Mouse (Mus musculus): ENCODE measurements around the gene Smyd1. TPM values are rescaled to one million over a fixed set of nuclear protein-coding genes. Genes with fewer than 3 reads are reported as not detected.
"Not testable (repeated sequence)": the region's sequence is repeated elsewhere in the genome, so short reads cannot be mapped to it uniquely, and the experiment has no call there.

Smyd1 gene
- polyA plus RNA-seq, 1 experiment, result 0.85 TPM

DNA sequence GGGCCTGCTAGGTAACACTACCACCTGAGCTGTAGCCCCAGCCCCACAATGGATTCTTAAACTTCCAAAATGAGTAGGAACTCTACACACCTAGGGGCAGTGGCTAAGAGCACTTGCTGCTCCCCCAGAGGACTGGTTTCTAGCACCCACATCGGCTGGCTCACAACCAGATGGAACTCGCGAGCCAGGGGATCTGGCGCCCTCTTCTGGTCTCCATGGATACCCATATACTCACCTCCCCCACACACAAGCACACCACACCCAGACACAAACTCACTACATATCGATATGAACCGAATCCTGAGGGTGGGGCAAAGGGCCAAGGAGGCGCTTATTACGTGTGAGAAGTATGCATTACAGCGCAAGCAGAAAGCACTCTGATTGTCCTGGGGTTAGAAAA is 26.0 kb upstream of the Smyd1 start:
- no peak for DNase-seq (ENCODE audit: low read depth)
- TF ChIP-seq CTCF (IDR thresholded peaks at IDR 0.05; ENCODE audit: borderline replicate concordance, extremely low read depth, insufficient read depth, insufficient read length), result no peak
- TF ChIP-seq POLR2A (IDR thresholded peaks at IDR 0.05; ENCODE audit: borderline replicate concordance, extremely low read depth, insufficient read depth, insufficient read length, poor library complexity, severe bottlenecking), result no peak

DNA sequence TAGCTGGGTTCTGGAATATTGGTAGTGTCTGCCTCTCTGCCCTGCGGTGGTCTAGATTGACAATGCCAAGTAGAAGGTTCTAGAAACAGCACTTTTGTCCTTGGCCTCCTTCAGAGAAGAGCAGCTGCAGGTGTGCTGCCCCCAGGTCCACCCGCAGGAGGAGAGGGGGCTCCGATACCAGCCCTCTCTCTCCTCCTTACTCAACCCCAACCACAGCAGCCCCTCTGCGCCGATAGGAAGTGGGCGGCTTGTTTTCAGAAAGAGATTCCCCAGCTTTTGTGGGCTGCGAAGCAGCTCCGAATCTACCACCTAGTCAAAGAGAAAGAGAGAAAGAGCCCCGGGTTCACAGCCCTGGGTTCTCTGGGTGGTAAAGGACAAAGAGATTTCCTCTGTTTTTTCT is 19.1 kb upstream of the Smyd1 start:
- TF ChIP-seq POLR2A (IDR thresholded peaks at IDR 0.05; ENCODE audit: borderline replicate concordance, extremely low read depth, insufficient read depth, insufficient read length, poor library complexity, severe bottlenecking) (no peak), CTCF (IDR thresholded peaks at IDR 0.05; ENCODE audit: borderline replicate concordance, extremely low read depth, insufficient read depth, insufficient read length) (no peak)
- DNase-seq (ENCODE audit: low read depth), result no peak

DNA sequence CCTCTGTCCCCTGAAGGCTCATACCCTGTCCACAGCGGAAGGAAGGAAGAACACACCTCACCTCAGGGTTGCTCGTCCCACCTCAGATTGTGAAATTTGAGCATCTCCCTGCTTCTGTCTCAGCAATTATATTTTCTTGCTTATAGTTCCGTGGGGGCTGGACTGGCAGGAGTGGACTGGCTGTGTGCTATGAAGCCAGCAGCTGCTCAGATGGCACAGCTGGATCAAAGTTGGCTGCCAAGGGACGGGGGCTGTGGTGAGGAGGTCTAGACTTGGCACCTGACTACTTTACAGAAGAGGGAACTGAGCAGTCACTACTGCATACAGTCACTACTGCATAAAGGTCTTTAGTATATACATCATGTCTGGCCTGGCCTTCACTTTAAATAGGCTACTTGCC is 17.3 kb upstream of the Smyd1 start:
- DNase-seq (ENCODE audit: low read depth), result no peak
- no peak for TF ChIP-seq POLR2A (IDR thresholded peaks at IDR 0.05; ENCODE audit: borderline replicate concordance, extremely low read depth, insufficient read depth, insufficient read length, poor library complexity, severe bottlenecking)
- no peak for TF ChIP-seq CTCF (IDR thresholded peaks at IDR 0.05; ENCODE audit: borderline replicate concordance, extremely low read depth, insufficient read depth, insufficient read length)

DNA sequence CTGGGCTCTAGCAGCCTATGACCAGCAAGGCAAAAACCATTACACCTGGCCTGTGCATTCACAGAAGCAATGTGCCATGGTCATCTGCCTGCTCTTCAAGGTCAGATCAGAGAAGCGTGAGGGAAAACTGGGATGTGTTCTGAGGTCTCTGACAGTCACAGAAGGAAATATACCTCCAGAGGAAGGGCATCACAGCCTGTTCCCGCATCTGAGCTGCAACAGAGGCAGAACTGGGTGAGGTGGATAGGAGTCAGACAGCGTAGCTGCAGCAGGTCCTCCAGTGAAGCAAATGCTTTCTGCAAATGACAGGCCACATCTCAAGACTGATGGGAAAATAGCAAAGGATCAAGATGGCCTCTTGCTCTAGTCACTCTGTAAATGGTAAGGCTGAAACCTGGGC is 16.9 kb upstream of the Smyd1 start:
- TF ChIP-seq POLR2A (IDR thresholded peaks at IDR 0.05; ENCODE audit: borderline replicate concordance, extremely low read depth, insufficient read depth, insufficient read length, poor library complexity, severe bottlenecking), result no peak

DNA sequence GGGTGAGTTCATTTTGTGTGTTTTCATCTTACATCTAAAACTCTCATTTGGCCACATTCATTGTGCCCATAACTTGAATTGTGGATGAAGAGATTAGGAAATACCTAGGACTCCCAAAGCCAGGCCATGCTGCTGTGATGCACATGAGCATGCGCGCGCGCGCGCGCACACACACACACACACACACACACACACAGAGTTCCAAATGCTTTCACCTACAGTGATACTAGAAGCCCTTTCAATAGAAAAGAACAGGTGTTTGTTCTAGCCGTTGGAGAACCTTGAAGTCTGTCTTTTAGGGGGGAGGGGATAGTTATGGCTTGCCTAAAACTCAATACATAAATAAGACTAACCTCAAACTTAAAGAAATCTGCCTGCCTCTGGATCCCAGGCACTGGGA is 15.6 kb upstream of the Smyd1 start:
- TF ChIP-seq CTCF (IDR thresholded peaks at IDR 0.05; ENCODE audit: borderline replicate concordance, extremely low read depth, insufficient read depth, insufficient read length), result no peak
- no peak for TF ChIP-seq POLR2A (IDR thresholded peaks at IDR 0.05; ENCODE audit: borderline replicate concordance, extremely low read depth, insufficient read depth, insufficient read length, poor library complexity, severe bottlenecking)
- no peak for DNase-seq (ENCODE audit: low read depth)

More for the DNA sequence above, 16.9 kb upstream of the Smyd1 start:
- no peak for DNase-seq (ENCODE audit: low read depth)

DNA sequence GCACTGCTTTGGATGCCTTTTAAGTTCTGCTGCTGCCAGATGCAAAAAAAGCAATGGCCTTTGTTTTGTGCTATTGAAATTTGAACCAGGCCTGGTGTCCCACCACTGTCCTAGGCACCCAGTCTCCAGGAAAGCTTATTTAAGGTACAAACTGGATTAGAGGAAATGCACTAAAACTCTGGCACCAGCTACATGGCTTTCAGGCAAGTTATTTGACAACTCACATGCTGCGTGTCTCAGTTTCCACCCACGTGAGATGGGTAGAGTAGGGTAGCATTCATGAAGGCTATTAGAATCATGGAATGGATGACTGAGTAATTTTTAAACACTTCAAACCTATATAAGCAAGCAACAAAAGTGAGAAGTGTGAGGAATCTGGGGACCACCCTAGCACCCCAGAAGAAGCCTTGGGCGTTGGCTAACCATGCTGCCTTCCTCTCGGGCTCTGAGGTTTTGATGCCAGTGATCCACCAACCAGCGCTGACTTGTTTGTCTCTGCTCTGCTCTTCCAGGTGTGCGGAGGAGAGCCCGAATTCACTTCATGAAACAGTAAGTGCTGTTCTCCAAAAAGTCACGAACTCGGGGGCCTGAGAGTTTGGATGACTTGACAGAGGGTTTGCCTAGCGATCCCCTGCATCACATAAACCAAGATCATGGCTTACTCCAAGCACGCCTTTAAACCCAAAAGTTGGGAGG is 11.7 kb upstream of the Smyd1 start:
- TF ChIP-seq CTCF (IDR thresholded peaks at IDR 0.05; ENCODE audit: borderline replicate concordance, extremely low read depth, insufficient read depth, insufficient read length) (no peak), POLR2A (IDR thresholded peaks at IDR 0.05; ENCODE audit: borderline replicate concordance, extremely low read depth, insufficient read depth, insufficient read length, poor library complexity, severe bottlenecking) (no peak)
- no peak for DNase-seq (ENCODE audit: low read depth)

DNA sequence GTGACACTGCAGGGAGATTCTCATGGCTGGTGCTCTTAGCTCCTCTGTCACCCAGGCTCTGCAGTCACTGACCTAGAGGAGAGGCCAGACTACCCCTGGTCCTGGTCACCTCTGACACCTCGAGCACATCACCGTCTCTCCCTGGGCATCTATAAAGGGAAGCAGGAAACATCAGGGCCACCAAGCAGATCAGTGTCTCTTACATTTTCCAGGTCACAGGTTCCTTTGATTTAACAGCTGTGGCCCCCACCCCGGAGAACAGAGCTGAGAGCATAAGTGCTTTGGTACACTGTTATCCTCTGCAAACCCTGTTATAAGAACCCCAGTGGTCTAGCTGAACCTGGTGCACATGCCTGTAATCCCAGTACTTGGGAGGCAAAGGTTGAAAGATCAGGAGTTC is 11.0 kb upstream of the Smyd1 start:
- TF ChIP-seq CTCF (IDR thresholded peaks at IDR 0.05; ENCODE audit: borderline replicate concordance, extremely low read depth, insufficient read depth, insufficient read length), result no peak
- TF ChIP-seq POLR2A (IDR thresholded peaks at IDR 0.05; ENCODE audit: borderline replicate concordance, extremely low read depth, insufficient read depth, insufficient read length, poor library complexity, severe bottlenecking), result no peak

DNA sequence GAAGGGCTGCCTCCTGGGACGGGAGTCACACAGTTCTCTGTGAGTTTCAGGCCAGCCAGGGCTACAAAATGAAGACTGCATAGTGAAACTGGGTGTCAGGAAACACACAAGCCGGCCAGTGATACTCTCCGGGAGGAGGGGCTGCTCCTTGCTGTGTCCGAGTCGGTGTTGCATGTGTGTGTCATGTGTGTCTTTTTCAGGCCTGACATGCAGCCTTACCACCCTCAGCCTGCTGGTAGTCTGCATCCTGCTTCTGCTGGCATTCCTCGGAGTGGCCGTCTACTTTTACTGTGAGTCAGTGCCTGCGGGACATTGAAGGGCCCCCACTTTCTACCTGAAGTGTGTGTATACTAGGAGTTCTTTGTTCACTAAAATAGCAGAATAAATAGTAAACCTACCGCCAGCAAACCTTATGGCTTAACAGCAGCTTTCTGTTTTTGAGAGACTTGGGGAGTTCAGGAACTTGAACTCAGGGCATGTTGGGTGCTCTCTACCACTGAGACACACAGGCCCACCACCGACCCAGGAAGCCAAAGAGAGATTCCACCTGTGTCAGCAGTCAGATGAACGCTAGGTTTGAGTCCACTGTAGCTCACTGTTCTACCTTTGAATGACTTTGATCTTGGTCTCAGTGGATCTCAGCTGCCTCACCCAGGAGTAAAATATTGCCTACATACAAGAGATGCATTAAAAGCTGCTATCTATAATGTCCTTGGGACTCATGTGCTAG is 10.4 kb upstream of the Smyd1 start:
- TF ChIP-seq CTCF (IDR thresholded peaks at IDR 0.05; ENCODE audit: borderline replicate concordance, extremely low read depth, insufficient read depth, insufficient read length) (no peak), POLR2A (IDR thresholded peaks at IDR 0.05; ENCODE audit: borderline replicate concordance, extremely low read depth, insufficient read depth, insufficient read length, poor library complexity, severe bottlenecking) (no peak)

More for the DNA sequence above, 11.0 kb upstream of the Smyd1 start:
- DNase-seq (ENCODE audit: low read depth), result no peak

DNA sequence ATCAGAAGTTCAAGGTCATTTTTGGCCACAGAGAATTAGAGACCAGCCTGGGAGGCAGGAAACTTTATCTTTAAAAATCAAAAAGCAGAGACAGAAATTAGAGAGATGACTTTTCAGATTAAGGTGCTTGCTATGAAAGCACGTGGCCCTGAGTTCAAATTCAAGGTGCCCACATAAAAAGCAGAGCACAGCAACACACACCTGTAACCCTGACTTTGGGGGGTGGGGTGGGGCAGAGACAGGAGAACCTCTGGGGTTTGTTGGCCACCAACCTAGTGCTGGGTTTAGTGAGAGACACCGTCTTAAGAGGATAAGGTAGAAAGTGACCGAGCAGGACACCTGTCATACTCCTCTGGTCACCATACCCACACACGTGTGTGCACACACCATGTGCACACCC is 9.5 kb upstream of the Smyd1 start:
- DNase-seq (ENCODE audit: low read depth), result not testable (repeated sequence)

More for the DNA sequence above, 10.4 kb upstream of the Smyd1 start:
- no peak for DNase-seq (ENCODE audit: low read depth)

DNA sequence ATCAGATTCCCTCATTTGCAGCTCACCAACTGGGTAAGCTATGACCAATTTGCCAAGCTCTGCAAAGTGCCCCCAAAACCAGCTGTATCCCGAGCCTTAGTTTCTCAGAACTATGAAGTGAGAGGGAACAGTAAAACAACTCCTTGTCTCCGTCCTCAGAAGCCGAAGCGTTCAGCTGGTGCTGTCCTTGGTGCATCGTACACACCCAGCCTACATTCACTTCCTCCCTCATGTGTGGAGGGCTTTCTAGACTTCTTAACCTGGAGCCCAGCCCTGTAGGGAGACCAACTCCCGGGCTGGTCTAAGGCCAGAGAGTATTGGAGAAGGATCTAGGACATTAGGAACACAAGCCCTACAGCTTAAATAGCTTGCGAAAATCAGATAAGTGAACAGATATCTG is 8.5 kb upstream of the Smyd1 start:
- DNase-seq (ENCODE audit: low read depth), result no peak
- TF ChIP-seq CTCF (IDR thresholded peaks at IDR 0.05; ENCODE audit: borderline replicate concordance, extremely low read depth, insufficient read depth, insufficient read length), result no peak
- TF ChIP-seq POLR2A (IDR thresholded peaks at IDR 0.05; ENCODE audit: borderline replicate concordance, extremely low read depth, insufficient read depth, insufficient read length, poor library complexity, severe bottlenecking), result no peak

DNA sequence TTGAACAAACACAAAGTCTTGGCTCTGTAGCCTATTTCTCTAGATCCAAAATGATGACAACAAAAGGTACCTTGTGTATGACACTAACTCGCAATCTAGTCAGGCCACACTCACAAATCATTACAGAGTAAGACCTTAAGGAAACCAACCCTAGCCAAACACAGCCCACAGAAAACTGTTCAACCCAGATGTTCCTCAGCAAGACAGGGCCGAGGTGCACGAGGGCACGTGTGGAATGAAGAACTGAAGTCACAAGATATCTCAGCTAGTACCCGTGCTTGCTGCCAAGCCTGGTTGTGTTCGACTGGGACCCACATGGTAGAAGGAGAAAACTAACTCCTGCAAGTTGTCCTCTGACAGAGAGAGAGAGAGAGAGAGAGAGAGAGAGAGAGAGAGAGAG is 7.8 kb upstream of the Smyd1 start:
- no peak for TF ChIP-seq POLR2A (IDR thresholded peaks at IDR 0.05; ENCODE audit: borderline replicate concordance, extremely low read depth, insufficient read depth, insufficient read length, poor library complexity, severe bottlenecking)
- DNase-seq (ENCODE audit: low read depth), result no peak

DNA sequence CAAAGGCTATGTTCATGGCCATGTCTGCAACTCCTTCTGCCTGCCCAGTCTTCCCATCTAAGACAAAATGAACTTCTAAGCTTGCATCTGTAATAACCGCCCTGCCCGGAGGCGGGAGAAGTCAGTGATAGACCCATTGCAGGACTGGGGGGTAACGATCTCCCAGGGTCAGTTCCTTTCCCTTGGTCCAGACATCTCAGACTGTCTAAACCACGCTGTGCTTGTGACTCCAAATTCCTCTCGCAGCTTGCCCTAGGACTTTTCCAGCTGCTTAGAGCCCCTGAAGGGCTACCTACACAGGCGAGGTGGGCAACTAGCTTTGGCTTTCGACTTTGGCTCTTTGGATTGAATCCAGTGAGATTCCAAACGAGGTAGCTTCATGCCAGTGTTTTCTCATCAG is 2.8 kb upstream of the Smyd1 start:
- DNase-seq (ENCODE audit: low read depth), result no peak
- TF ChIP-seq CTCF (IDR thresholded peaks at IDR 0.05; ENCODE audit: borderline replicate concordance, extremely low read depth, insufficient read depth, insufficient read length) (no peak), POLR2A (IDR thresholded peaks at IDR 0.05; ENCODE audit: borderline replicate concordance, extremely low read depth, insufficient read depth, insufficient read length, poor library complexity, severe bottlenecking) (no peak)
